Mouse (Mus musculus) kidney, adult 2 months (tissue): ENCODE measurements around the gene Rbm41.

ENCODE experiments used
- CTCF ChIP-seq: fragments of 200-500 bp; conservative IDR thresholded peaks from 2 replicates; pipeline ENCODE4 v1.5.1; 2011; ENCODE audit warnings: low read depth, mild to moderate bottlenecking, control low read depth, low read length, moderate library complexity, mixed read lengths; ENCODE audit not compliant: insufficient read depth, insufficient read length
- POLR2A ChIP-seq: fragments of 200-500 bp; IDR thresholded peaks from one replicate; pipeline ENCODE4 v1.6.1; 2011; ENCODE audit warnings: low read depth, low read length, control low read depth

DNA sequence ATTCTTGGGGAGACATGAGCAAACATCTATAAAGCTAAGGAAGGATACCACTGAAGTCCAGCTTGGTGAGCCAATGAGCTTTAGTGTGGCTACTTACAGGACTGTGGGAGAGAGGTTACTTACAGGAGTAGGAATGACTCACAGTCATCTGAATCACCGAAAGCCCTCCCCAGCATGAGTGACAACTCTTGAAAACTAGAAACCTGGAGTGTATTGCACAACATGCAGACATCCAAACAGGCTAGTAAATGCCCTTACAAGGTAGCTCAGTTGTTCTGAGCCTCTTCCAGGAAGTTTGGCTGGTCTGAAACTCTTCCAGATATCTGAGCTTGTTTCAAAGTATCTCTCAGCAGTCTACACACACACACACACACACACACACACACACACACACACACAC, 64.9 kb downstream of the Rbm41 start:
- TF ChIP-seq CTCF (no peak), POLR2A (no peak)
